Mouse (Mus musculus): ENCODE measurements around the gene Tmem132a.

Tmem132a gene

DNA sequence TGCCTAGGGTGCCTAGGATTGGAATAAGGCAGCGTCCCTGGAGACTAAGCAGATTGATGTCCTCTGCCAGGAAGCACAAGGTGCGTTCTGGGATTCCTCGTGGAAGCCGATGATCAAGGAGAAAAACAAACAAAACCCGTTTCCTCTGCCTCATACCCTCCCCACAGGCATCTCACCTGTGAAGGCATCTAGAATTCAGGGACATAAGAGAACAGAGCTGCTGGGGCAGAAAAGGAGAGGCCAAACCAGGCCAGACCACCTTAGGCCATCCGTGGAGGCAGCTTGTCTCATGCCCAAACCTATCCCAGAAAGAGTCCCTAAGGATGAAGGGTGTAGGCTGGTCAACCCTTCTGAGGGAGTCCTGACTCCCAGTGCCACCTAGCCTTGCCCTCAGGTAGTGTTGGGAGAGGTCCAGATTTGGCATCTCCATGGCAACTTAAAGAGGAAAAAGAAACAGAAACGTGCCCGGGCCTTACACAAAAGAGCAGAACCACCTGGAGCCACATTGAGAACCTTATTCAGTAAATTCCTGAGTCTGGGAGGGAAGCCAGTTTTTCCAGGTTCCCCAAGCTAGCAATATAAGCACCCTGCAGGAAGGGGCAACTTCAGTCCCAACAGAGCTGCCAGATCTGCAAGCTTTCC is at the start of gene Tmem132a:
TSS of gene Tmem132a (minus strand) at position 55 of the 642 bp plus-strand sequence.
- 7% methylated on average over 8 of the region's 8 CpGs for WGBS

- WGBS, result 91% methylated on average over 10 of the region's 10 CpGs
These were observed 48.7 kb upstream of the Tmem132a start for GRCm38 (mm10) chr19:10918321-10918991.

GRCm38 (mm10) chr19:10916506-10916905 is 46.8 kb upstream of the Tmem132a start:
- 79% methylated on average over 5 of the region's 5 CpGs for WGBS

DNA sequence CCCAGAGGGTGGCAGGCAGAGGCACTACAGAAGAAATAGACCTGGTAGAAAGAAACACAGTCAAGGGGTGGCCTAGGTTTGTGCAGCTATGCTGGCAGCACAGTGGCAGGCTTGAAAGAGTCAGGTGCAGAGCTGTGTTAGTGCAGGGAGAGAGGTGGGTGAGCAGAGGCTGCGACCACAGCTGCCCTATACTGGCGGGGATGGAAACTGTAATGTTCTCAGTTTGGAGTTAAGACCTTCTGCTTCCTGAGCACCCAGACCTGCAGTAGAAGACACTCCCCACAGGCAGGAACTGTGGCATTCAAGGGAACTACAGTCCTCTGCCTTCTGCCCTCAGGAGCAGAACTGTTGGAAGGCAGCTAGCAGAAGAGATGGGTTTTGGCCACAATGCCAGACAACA is 45.1 kb upstream of the Tmem132a start:
- 79% methylated on average over 2 of the region's 2 CpGs for WGBS

DNA sequence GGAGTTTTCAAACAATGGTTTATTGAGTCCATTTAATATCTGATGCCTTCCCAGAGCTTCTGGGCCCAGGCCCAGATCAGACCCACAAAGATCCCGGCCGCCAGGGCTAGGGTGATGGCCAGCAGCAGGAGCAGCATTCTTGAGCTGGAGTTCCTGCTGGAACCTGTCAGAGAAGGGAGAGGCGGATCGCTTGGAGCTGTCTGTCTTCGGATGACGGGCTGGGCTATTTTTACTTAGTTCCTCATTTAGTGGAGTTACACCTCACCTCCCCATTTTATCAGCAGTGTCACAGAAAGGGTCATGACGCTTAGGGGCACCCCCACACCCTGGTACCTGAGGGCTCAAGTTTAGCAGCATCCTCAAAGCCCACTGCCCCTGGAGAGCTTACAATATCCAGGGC is 44.6 kb upstream of the Tmem132a start:
- WGBS, result 74% methylated on average over 7 of the region's 7 CpGs

GRCm38 (mm10) chr19:10909087-10909721 is 39.5 kb upstream of the Tmem132a start:
- WGBS, result 68% methylated on average over 6 of the region's 6 CpGs

DNA sequence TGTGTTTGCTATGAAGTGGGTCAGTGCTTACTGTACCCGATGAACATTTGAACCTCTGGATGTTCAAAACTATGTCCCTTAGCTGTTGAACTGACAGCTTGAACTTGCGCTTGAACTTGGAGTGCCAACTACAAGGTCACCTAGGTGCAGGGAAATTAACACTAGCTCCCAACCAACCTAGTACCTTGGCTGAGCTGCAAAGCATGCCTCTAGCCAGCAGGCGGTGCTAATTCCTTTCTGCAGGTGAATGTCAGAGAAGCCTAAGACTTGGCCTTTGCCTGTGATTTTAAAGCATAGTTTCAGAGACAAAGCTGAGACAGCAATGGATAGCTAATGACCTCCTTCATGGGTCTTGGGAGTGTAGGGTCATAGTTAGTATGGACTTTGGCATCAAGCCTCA is 38.2 kb upstream of the Tmem132a start:
- 63% methylated on average over 3 of the region's 3 CpGs for WGBS

DNA sequence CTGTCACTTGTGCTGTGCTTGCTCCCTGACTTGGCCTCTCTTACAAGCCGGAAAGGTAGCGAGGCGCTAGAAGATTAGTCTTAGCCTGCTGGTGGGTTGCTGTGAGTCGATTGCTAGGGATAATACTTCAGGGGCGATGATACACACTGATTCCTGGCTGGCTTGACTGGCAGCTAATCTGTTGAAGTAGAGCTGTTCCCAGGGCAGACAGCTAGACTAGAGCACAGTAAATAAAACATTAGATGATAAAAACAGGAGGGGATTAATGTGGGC is 35.9 kb upstream of the Tmem132a start:
- WGBS, result 66% methylated on average over 5 of the region's 5 CpGs

DNA sequence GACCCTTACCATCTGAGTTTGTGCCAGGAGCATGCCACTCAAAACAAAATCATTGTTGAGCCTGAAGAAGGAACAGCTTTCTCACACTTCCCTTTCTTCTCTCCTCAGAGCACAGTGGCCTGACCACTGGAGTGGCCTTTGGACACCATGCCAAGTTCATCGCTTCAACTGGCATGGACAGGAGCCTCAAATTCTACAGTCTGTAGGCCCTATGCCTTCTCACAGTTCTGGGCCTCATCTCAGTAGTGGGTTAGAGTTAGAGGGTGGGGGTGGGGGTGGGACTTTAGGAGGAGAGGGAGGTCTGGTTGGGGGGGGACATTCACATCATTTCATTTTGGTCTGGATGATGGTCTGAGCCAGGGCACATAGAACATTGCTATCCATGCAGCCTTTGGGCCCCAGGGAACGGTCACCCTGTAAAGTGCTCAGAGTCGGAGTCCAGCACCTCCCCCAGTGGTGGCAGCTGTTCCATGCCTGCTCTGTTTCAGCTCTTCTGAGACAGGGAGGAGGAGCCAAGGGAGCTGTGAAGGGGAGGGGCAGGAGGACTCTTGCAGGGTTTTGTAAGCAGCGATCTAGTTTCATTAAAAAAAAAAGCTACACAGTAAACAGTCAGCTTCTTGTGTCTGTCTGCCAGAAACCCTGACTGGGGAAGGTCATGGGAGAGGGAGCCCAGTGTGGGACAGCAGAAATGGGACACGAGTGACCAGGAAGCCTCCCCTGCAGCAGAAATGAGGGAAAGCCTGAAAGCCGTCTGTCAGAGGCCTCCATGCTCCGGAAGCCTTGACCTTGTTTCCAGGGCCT is 35.4 kb upstream of the Tmem132a start:
- WGBS, result 35% methylated on average over 7 of the region's 7 CpGs

DNA sequence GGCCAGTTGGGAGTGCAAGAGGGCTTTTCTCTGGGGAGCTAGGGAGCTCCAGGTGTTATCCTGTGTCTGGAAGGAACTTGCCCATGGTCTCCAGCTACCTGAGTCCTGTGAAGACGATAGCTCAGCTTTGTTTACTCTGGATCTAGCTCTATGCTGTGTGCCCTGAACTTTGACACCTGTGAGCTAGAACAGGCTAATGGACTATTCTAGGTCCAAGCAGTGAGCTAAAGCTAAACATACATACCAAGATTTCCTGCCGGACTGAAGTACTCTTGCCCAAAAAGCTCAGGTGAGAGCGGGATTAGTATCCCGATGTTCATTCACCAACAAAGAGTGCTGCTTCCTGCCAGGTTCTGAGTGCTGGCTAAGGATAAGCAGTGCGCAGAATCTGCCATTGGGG is 34.8 kb upstream of the Tmem132a start:
- WGBS, result 85% methylated on average over 5 of the region's 5 CpGs

- 91% methylated on average over 5 of the region's 5 CpGs for WGBS
These were observed 31.3 kb upstream of the Tmem132a start for GRCm38 (mm10) chr19:10901046-10901445.

GRCm38 (mm10) chr19:10900315-10900714 is 30.6 kb upstream of the Tmem132a start:
- 59% methylated on average over 6 of the region's 6 CpGs for WGBS

GRCm38 (mm10) chr19:10897491-10897890 is 27.8 kb upstream of the Tmem132a start:
- WGBS, result 74% methylated on average over 8 of the region's 8 CpGs

- 57% methylated on average over 7 of the region's 7 CpGs for WGBS
These were observed 27.1 kb upstream of the Tmem132a start for GRCm38 (mm10) chr19:10896849-10897248.

DNA sequence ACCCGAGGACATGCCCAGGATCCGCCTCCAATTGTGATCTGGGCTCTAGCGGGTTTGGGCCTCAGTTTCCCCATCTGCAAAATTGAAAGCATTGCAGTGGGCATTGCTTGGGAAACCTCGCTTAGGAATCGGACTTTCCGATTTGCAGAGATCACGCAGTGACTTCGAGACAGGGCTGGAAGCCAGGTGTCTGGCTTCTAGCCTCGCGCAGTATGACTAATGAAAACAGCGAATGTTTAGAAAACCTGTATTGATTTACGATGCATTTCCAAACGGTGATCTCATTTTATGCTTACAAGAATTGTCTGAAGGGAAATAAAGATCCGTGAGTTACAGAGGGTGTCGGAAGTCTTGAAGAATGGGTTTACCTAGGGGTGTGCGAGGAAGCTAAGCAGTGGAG is 26.0 kb upstream of the Tmem132a start:
- WGBS, result under 1% methylated on average over 16 of the region's 16 CpGs

DNA sequence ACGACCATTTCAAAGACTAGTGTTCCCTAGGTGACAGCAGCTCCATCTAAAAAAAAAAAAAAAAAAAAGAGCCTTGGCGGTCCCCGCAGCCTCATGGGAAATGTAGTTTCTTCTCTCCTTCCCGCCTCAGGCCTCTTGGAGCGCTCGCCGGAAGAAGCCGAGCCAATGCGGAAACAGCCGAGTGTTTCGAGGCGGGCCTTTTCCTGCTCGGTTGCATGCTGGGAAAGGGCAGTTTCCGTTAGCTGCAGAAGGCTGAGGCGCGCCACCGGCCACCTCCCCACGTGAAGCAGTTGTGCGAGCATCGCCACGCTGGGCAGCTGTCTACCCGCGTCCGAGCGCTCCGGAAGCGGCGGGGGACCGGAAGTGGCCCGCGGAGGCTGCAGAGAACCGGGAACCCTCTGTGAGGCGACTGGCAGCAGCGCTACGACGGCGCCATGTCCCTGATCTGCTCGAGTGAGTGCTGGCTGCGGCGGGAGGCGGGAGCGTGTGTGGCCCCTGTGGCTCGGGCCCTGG is 25.3 kb upstream of the Tmem132a start, which contains the start of gene Prpf19:
TSS of gene Prpf19 (plus strand) at position 216 of the 513 bp plus-strand sequence.
- under 1% methylated on average over 43 of the region's 43 CpGs for WGBS

DNA sequence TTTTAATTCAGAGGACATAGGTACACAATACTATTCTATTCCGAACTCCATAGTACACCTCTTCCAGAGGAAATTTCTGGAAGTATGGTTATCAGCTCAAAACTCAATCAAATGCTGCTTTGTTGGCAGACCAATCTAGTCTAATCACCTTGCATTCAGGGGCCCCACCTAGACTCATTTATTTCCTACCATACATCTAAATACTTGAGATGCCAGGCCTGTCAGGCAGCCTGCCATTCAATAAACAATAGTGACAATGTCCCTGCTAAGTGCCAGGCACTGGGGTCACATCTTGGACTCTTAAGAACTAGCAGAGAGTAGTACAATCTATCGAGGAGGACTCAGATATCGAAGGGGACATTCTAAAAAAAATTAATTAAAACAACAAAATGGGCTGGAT is 22.5 kb upstream of the Tmem132a start:
- 87% methylated on average over 3 of the region's 3 CpGs for WGBS

DNA sequence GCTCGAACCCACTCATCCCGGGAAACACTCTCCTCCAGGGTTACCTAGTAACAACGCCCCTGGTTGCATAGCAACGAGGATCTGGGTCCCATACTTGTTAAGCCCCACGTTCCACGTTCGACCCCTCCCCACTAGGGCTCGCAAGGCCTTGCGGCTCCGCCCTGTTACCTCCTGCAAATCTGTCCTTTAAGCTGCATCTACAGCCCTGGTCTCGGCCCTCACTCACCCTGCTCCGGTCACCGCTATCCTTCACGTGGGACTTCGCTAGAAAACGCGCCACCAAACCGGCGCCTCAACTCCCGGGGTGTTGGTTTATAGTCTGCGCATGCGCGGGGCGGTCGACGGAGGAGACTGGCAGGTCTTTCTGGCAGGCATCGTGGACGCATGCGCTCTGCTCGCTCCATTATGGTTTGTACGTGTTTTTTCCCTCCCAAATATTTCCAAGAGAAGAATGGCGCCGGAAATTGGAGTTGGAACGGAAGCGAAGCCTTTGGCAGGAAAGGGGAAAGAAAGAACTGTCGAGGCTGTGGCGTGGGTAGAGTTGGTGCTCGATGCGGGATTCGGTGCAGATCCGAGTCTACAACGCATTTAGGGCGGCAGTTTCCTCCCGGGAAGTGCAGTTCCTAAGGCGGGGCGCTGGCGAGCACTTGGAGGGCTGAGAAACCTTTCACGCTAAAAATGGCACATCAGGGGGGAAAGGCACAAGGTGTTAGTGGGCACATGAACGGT is 11.8 kb upstream of the Tmem132a start, which contains the start of gene Tmem109:
TSS of gene Tmem109 (minus strand) at position 576 of the 729 bp plus-strand sequence.
- WGBS, result under 1% methylated on average over 49 of the region's 49 CpGs

GRCm38 (mm10) chr19:10880975-10881425 is 11.3 kb upstream of the Tmem132a start:
- WGBS, result under 1% methylated on average over 14 of the region's 14 CpGs

DNA sequence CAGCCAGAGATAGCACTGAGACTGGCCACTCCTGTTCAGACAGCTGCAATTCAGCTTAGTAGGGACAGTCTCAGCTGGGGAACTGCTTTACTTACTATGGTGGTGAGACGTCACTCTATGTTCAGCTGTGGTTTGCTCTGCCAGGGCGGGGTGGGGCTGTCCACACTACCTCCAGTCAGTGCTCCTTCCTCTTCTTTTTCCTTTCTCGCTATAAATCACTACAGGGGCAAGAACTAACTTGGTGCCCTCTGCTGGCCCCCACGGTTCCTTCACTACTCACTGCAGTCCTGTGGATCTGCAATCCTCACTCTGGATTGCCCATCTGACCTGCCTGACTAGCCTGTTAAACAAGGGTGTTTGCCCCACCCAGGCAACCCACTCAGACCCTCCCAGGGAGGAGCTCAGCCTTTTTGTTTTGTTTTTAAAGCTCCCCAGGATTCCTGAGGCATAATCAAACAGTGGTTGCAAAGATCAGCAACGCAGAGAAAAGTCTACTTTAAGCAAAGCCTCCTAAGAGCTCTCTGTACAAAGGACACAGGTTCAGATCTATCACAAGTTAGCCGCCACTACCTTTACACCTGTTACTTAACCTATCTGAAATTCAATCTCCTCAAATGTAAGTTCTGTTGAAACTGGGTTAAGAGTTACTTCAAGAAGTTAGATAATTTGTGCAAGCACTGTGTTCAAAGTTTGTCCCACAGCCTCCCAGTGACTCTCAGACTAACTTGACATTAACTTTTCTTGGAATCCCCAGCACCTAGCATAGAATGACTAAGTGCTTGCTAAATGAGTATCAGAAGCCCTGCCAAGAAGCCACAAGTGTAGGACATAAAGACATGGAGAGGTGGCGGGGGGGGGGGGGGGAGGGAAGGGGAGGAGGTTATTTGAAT is 10.6 kb upstream of the Tmem132a start:
- 20% methylated on average over 7 of the region's 7 CpGs for WGBS
